Mouse (Mus musculus) erythroid progenitor cell, adult 5-6 weeks (primary cell): ENCODE data around the gene Mars2. TPM values are rescaled to one million over a fixed set of nuclear protein-coding genes. Genes with fewer than 3 reads are reported as not detected.

Experiments
- total RNA-seq, 2 experiments: library from RNA; stranded (forward) in 1 of 2; stranded (reverse) in 1 of 2; fragments of 150-400 nt in 1 of 2; fragments of 186-747, 209-891 nt in 1 of 2; gene quantifications; 2 replicates each; pipeline versions ENCODE4 v1.2.3 to v1.2.4; 2015 to 2017; ENCODE audit warnings: low replicate concordance in 2 of 2

The Mars2 gene
- total RNA-seq, 2 experiments from 2014 or later = 0.84 to 2.7 TPM

Other genes starting within 250 kb of the Mars2 start
- gene Sf3b1, start 209.7 kb upstream of the Mars2 start, total RNA-seq (2015; ENCODE audit: low replicate concordance) = 230 and 235 TPM in 2 replicates
- 189 and 207 TPM in 2 replicates for gene Sf3b1, start 209.7 kb upstream of the Mars2 start, total RNA-seq (2017; ENCODE audit: low replicate concordance)
- 12.6 and 21.0 TPM in 2 replicates for gene Coq10b, start 184.4 kb upstream of the Mars2 start, total RNA-seq (2015; ENCODE audit: low replicate concordance)
- 10.1 and 26.6 TPM in 2 replicates for gene Coq10b, start 184.4 kb upstream of the Mars2 start, total RNA-seq (2017; ENCODE audit: low replicate concordance)
- gene Hspe1, start 149.0 kb upstream of the Mars2 start, total RNA-seq (2015; ENCODE audit: low replicate concordance) = 63.4 and 84.3 TPM in 2 replicates
- 40.1 and 54.0 TPM in 2 replicates for gene Hspe1, start 149.0 kb upstream of the Mars2 start, total RNA-seq (2017; ENCODE audit: low replicate concordance)
- gene Hspd1, start 148.9 kb upstream of the Mars2 start, total RNA-seq (2015; ENCODE audit: low replicate concordance) = 21.3 and 49.9 TPM in 2 replicates
- gene Hspd1, start 148.9 kb upstream of the Mars2 start, total RNA-seq (2017; ENCODE audit: low replicate concordance) = 35.6 and 60.8 TPM in 2 replicates
- gene Mob4, start 105.9 kb upstream of the Mars2 start, total RNA-seq (2015; ENCODE audit: low replicate concordance) = 31.9 and 42.2 TPM in 2 replicates
- 46.0 and 70.0 TPM in 2 replicates for gene Mob4, start 105.9 kb upstream of the Mars2 start, total RNA-seq (2017; ENCODE audit: low replicate concordance)
- gene Rftn2, start 10.4 kb upstream of the Mars2 start, total RNA-seq (2015; ENCODE audit: low replicate concordance) = not detected in 2 replicates
- not detected in 2 replicates for gene Rftn2, start 10.4 kb upstream of the Mars2 start, total RNA-seq (2017; ENCODE audit: low replicate concordance)
- gene Boll, start 126.3 kb downstream of the Mars2 start, total RNA-seq (2015; ENCODE audit: low replicate concordance) = not detected in 2 replicates
- not detected in 2 replicates for gene Boll, start 126.3 kb downstream of the Mars2 start, total RNA-seq (2017; ENCODE audit: low replicate concordance)
- gene Plcl1, start 168.7 kb downstream of the Mars2 start, total RNA-seq (2015; ENCODE audit: low replicate concordance) = under 0.01 and 1.7 TPM in 2 replicates
- gene Plcl1, start 168.7 kb downstream of the Mars2 start, total RNA-seq (2017; ENCODE audit: low replicate concordance) = 0.53 TPM in 1 of 2 replicates, not detected in the other